Mouse (Mus musculus): Measurements from ENCODE around the gene Sgce.

GRCm38 (mm10) chr6:4633189-4633588 lies 113.8 kb downstream of the Sgce start:
- no peak for TF ChIP-seq CHD2 (IDR thresholded peaks at IDR 0.05; ENCODE audit: low read depth, low read length)
- no peak for TF ChIP-seq ZC3H11A (IDR thresholded peaks at IDR 0.05; ENCODE audit: borderline replicate concordance, low read depth, low read length)
- no peak for TF ChIP-seq MAFK (IDR thresholded peaks at IDR 0.05; ENCODE audit: insufficient read depth, low read depth, low read length)
